Mouse (Mus musculus) induced T-regulatory cell, adult 2 months (primary cell): ENCODE results near the gene Tox2.
A peak's percentile ranks its signal among the peaks of the same experiment; 100 is the strongest.

Experiments
- DNase-seq: peaks from one replicate; pipeline ENCODE4 v3.0.0-alpha.2; 2012; ENCODE audit warnings: low read depth

The Tox2 gene

DNA sequence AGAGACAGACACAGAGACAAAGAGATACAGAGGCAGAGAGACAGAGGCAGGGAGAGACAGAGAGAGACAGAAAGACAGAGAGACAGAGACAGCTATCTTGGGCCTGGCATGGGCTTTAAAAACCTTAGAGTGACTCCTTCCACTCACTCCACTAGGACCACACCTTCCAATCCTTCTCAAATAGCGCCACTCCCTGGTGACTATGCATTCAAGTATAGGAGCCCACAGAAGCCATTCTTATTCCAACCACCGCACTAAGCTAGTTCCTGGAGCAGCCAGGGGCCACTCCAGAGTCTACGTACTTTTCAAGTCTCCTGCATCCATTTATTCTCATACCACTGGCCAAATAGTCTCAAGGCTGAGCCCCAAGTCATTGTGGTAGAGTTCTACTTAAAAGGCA lies 115.9 kb downstream of the Tox2 start:
- DNase-seq: peak; percentile 24

DNA sequence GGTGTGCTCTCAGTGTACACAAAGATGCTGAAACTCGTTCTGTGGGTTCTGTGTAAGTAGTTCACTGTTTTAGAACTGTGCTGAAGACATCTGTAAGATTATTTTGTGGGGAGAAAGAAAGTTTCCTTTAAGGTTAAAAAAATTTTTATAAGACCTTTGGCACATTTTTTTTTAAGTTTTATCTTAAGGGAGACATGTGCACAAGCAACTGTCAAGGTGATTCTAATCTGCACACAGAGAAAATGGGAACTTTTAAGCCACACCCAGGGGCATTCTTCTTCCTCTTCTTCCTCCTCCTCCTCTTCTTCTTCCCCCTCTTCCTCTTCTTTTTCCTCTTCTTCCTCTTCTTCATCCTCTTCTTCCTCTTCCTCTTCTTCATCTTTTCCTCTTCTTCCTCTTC lies 120.2 kb downstream of the Tox2 start:
- no peak for DNase-seq

DNA sequence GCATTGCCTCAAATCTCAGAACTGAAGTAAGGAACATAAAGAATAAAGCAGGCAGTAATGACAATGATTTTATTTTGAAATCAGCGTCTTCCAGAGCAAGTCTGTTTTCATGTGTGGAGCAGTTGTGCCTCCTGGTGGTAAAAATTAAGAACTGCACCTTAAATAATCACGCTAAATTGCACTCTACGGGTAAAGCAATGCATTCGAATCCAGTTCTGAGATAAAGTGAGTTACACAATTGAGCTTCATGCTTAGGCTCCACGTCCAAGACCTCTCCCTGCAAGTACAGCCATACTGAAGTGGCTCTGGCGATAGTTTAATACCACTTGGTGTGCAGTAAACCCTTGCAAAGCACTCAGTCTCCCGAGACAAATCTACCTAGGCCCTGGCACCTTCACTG lies 127.8 kb downstream of the Tox2 start:
- peak; percentile 85 for DNase-seq

DNA sequence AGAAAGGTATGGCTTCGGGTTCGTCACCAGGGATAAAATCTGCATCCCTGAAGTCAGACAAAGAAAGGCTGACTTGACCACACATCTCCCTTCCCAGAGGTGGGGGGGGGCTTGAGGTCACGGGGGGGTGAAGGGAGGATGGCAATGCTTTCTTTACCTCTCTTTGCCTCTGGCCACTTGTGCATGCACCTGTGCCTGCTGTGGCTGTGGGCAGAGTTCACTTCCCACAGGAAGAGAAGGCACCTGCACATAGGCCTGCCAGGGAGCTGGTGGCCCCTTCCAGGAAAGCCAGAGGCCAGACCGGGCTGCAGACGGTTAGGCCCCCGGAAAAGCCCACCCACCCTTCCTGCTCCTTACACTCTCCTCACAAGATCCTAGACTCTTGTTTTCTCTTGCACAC lies 128.5 kb downstream of the Tox2 start:
- DNase-seq: no peak

DNA sequence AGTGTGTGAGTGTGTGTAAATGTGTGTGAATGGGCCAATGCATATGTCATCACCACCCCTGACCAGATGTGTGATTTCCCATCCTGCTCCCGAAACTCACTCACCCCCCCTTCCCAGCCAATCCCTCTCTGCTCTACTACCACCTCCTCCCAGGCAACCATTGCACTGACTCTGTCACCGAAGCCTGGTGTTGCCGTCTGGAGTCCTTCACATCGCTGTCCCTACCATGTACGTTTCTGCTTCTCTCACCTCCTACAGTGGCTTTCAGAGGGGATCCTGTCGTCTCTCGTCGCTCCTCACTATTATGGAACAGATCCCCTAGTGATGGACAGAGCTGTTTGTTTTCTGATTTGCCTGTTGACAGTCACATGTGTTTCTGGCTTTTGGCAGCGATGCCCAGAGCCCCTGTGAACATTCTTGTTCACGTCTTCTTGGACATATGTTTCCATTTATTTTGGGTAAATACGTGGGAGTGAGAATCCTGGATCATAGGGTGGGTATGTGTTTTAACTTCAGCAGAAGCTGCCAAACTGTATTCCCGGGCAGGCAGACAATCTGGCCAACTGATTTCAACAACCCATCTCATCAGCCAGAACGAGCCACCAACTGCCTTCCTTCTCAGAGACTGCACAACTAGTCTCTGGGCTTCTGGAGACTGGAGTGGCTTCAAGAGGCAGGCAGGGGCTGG lies 129.6 kb downstream of the Tox2 start:
- no peak for DNase-seq

DNA sequence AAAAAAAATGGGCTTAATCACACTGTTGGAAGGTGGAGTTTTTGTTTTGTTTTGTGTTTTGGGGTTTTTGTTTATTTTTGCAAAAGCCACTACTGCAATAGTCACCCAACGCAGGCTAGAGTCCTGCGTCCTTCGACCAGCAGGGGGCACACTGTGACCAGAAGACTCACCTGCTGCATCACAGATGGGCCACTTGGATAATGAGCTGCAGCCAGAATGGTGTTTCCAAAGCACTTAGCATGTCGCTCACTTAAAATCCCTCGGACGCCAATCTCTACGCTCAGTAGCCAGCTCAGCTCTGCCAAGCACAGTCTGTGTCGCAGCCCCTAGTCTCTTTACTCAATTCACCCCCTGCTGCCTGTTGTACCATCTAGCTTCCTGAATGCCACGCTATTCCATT lies 137.3 kb downstream of the Tox2 start:
- peak; percentile 63 for DNase-seq

DNA sequence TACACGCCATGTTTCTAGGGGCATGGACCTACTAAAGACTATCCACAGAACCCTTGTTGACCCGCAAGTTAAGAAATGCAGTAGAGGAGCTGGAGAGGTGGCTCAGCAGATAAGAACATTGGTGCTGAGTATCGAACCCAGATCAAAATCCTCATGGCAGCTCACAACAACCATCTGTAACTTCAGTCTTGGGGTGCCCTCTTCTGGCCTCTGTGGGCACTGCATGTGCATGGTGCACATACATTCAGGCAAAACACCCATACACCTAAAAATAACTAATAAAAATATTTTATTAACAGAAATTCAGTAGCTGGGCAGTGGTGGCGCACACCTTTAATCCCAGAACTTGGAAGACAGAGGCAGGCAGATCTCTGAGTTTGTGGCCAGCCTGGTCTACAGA lies 140.7 kb downstream of the Tox2 start:
- peak; percentile 62 for DNase-seq

DNA sequence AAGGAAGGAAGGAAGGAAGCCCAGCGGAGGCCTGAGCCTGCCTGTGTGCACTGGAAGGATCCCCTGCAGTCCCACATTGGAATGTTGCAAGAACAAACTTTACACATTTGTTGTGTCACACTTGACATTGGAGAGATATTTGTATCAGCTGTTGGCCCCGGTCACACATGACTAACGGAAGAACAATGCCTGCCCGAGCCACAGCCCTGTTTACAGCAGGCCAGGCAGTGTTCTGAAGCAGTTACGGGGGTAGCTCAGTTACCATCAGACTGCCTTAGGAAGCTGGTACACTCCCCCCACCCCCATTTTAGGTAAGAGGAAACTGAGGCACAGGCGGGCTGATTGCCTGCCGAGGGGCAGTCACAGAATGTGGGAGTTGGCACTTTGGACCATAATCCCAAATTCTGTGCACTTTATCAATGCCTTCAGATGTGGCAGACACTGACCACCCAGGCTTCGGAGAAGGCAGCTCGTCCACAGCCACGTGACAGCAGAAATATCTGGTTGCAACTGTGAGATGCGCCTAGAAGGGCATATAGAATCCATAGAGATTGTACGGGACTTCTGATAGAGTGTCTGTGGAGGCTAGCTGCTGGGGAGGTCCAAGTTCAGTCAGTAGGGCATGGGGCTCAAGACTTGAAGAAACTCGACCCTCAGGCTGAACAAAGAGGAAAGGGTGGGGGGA lies 142.2 kb downstream of the Tox2 start:
- no peak for DNase-seq

DNA sequence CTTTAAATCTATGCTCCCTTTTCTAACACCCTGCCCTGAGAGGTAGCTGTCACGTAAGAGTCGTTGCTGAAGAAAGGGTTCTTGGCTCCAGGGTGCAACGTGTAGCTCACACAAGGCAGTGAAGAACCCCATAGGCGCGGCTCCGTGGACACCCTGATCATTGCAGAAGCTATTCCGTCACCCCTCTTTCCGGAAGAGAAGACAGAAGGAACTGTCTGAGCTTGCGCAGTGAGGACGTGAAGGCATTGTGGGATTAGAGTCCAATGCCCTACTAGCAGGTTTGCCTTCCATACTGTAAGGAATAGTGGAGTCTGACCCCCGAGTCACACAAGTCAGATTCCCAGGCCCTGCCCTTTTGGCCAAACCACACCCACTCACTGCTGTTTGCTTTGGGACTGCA lies 143.6 kb downstream of the Tox2 start:
- DNase-seq: no peak

DNA sequence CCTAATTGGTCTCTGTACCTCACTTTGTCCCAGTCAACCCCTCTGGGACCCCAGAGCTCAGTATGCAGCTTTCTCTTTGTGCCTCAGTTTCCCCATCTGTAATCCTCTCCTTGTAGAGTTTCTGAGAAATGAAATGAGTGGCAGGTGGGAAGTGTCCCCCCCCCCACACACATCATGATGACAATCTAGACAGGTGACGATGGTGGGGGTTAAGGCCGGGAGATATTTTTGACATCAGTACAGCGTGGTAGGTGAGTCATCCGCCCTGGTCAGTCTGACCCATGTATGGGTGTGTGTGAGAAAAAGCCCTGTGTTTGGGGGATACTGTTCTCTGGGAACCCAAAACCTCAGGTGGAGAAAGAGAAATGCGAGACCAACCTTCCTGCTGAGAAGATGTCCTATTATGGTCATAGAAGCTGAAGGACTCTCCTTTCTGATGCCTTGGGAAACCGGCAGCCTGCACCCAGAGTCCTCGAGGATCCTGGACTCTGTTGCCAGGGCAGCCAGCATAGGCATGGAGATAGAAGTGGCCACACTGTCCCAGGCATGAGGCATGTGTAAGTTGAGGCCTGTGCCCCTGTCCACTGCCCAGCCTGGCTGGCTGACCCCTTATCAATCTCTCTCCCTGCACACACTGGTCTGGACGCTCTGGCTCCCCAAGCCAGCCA lies 144.7 kb downstream of the Tox2 start:
- no peak for DNase-seq

DNA sequence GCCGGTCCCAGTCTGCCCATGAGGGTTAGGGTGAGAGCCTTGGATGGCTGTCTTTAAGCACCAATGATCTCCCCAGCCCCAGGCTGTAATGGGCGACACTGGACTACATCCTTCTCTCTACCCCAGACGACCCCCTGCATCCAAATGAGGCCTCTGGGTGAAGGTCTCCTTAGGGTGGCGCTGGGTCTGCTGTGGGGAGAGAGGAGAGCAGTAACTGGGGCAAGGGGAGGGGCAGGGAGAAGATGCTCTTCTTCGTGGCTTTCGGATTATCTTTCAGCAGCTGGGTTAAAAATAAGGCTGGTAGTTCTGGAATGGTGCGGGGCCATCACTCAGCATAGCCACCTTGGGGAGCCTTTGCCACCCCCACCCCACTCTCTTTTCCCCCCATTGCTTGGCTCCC lies 145.8 kb downstream of the Tox2 start:
- no peak for DNase-seq

DNA sequence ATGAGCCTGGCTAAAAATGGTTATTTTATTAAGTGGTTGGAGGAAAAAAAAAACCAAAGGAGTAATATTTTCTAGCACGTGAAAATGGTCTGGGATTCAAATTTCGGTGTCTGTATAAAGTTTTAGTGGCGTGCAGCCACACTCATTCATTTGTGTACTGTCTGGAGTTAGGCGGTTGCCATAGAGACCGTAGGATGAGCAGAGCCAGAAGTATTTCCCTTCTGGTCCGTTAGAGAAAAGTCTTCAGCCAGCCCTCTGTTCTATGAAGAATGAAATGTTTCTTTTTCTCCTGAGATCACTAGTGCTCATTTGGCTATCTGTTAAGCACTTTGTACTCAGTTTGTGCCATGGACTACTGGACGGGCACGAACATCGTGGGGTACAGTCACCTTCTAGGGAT lies 146.5 kb downstream of the Tox2 start:
- no peak for DNase-seq

DNA sequence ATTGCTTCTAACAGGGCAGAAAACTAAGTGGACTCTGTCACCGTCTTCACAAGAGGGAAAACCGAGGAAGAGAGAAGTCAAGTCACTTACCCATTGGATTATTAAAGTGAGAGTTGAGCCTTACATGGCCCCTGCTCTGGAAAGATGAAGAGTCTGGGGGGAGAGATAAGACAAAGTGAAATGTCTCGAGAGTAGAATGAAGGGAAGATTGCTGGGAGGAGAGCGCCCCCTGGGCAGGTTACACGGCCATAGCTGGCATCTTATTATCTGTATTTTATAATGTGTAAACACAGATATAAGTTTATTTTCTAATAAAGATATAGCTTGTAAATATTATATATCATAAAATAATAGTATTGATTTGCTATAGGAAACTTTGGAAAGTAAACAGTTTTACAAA lies 147.5 kb downstream of the Tox2 start:
- DNase-seq: peak; percentile 28

DNA sequence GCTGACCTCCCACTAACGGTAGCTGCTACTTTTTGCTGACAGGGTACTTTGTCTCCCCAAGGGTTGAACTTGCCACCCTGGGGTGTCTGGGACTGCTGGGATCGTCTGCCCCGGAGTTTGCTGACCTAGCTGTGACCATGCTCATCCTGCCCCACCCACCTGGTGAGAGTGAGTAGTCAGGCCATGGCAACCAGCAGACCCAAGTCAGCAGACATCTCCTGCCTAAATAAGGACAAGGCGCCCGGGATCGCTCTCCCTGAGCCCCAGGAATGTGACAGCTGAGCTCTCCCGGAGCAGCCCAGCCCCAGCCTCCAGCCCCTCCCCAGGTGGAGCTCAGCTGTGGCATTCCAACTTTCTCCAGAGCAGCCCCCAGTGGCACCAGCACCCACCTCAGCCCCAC lies 150.8 kb downstream of the Tox2 start:
- no peak for DNase-seq

DNA sequence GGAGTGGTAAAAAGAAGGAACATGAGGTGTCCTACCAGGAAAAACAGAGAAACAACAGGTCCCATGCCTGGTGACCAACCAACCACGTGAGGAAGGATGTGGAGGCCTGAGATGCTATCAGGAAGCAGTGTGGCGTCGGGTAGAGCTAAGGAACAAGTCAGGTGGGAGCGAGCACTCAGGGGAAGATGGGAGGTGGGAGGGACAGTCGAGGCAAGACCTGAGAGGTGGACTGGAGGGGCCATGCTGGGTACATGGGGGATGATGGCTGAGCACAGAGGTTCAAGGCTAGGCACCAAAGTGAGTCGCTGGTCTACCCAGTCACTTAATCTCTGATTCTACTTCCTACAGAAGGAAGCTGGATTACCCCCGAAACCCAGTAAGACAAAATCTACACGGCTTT lies 152.7 kb downstream of the Tox2 start:
- DNase-seq: no peak

DNA sequence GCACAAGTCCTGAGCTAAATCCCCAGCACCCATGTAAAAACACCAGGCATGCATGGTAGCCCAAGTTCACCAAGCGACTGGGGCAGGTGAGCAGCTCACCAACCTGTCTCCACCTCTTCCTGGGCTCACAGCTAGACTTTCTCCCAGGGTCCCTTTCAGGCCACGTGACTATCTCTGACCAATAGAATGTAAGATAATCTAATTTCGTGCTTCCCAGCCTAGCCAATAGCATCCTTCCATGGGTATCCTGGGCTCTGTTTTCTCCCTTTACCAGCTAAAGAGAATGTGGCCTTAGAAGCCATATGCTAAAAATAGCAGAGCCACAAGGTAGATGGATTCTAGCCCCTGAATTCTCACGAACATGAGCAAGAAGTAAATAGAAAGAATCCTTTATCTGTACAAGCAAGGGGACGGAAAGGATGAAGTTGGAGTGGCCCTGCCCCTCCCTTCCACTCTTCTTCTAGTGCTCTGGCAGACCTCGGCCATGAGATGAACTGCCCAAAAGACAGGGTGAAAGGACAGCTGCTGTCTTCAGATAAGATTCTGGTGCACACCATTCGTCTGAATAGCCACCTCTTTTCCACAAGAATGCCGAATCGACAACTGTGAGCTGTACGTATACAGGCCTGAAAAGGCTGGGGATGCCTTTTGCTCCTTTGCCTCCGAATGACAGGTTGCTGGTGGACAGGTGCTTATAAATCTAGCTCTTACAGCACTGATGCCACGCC lies 153.4 kb downstream of the Tox2 start:
- DNase-seq: no peak

DNA sequence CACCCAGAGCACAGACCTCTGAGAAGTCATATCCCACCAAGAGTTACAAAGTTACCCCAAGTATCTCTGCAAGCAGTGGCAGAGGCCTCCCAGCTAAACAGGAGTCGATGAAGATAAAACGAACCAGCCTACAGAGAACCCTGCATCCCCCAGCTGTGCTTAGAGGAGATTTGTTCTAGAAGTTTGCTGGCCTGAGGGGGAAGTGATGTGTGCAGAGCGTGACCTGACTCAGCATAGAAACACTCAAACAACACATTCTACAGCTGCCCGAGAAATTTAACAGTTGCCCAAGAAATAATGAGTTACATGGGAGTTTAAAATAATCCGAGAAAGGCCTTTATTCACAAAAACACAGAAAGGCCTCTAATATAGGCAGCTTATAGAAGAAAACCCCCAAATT lies 155.7 kb downstream of the Tox2 start:
- DNase-seq: no peak

DNA sequence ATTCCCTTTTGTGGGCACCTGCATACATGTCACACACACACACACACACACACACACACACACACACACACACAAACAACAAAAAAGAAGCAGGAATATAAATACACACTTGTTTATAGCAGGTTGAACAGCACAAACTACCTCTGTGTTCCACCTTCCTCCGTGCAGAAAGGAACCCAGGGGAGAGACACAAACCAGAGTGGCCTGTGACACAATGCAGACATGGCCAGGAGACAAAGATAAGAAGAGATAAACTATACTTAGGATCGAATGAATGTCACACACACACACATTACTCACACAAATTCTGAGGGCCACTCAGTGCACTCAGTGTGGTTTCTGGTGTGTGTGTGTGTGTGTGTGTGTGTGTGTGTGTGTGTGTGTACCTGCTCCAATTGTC lies 156.3 kb downstream of the Tox2 start:
- DNase-seq: no peak

DNA sequence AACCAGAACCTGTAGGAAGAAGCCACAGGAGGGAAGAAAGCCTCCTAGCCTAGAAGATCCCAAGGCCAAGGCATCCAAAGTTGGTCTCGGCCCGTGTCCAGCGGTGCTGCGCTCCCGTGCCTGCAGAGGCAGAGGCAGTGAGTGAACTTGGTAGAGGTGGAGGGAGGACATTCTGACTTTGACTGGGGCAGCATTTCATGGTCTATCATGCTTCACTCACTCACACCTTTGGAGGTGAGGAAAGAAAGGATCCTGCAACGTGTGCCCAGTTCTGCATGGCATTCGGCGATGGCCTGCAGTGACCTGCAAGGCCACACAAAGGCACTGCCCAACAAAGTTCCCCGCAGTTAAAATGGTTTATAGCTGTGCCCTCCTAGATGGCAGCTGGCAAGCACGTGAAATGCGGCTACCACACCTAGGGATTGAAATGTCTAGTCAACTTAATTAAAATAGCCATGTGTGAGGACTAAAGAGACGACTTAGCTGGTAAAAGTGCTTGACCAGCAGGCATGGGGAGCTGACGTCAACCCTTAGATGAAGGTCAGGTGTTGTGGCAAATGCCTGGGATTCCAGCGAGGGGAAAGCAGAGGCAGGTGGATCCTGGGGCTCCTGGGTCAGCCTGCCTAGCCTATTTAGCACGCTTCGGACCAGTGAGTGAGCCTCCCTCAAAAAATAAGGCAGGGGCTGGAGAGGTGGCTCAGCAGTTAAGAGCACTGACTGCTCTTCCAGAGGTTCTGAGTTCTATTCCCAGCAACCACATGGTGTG lies 158.1 kb downstream of the Tox2 start:
- no peak for DNase-seq

DNA sequence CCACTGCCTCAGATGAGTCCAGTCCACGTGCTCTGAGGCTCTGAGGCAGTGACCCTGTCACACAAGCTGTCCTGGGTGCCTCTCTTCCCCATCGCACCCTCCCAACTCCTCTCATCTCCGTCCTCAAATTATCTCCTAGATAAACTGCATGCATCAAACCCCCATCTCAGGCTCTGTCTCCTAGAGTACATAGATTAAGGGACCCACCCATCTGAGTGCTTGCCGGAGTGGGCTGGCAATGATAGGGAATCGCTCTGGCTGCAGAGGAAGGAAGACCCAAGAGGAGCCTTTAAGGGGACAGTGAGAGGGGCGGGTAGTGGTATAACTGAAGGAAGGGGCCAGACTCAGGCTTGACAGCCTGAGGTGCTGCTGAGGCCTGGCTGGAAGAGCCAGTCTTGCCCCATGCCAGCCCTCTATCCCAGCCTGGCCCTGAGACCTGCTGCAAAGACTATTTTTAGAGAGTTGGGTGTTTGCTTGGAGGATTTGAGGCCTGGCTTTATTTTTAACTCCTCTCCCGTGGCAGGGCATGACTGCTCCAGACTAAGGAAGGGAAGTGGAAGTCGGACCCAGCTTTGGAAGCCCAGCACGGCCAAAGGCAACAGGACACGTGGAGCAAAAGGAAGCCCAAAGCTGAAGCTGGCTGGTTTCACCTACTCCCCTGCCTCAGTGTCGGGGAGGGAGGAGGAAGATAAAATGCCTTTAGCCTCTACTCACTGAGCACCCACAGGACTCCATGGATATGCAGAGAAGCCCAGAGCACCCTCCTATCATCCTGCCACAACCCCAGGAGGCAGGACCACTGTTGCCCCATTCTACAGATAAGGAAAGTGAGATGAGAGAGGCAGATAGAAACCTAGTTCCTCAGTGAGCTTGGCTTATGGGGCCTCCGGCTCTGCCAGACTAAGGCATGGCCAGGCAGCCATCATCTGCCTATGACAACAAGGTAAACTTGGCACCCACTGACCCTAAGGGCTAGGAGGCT lies 160.3 kb downstream of the Tox2 start:
- no peak for DNase-seq
